12 mouse cellular contexts compared by ENCODE assay signal in genomic region chr6:128029517-128030348, GRCm38 (mm10).
DNase-seq lines count a peak whose midpoint lies in the region.
"Had no signal": no experiment of that assay in that cellular context is flagged by ENCODE, and none has a peak within 500 bp of the region (broad histone marks: within the 10 kb centered on the region; RNA-seq: fewer than 3 reads in every experiment).

No protein-coding gene starts in this region.

- H3K4me1 ChIP-seq in heart, embryonic 10.5 days, result peaks cover 80% of the 10 kb centered on the region

- H3K4me3 ChIP-seq in heart, embryonic 10.5 days, result no peak overlapping the region
- H3K4me3 ChIP-seq: hindbrain, embryonic 15.5 days; liver, embryonic 12.5 days had no signal

- H3K27me3 ChIP-seq in heart, embryonic 10.5 days (ENCODE audit: insufficient read depth, poor library complexity, severe bottlenecking), result no peaks in the 10 kb centered on the region

- H3K27ac ChIP-seq in heart, embryonic 10.5 days, result 0 out of 2 replicates have a peak overlapping the region, but pooled peaks have one; percentile 24
- H3K27ac ChIP-seq: hindbrain, embryonic 15.5 days; liver, embryonic 12.5 days had no signal

- H3K36me3 ChIP-seq in heart, embryonic 10.5 days, result peaks cover 5% of the 10 kb centered on the region; the same call in 1 of the 2 replicates
- H3K36me3 ChIP-seq: hindbrain, embryonic 15.5 days; liver, embryonic 12.5 days had no signal

- no peaks in the 10 kb centered on the region for H3K9me3 ChIP-seq in heart, embryonic 10.5 days
- H3K9me3 ChIP-seq: hindbrain, embryonic 15.5 days; liver, embryonic 12.5 days had no signal

- 82% methylated on average over 9 of the region's 9 CpGs for WGBS in heart, embryonic 10.5 days

- DNase-seq in heart, embryonic 10.5 days (ENCODE audit: low spot score), result no peak
- DNase-seq in heart, postnatal 4 days, result no peak
- DNase-seq in kidney, adult 9 months, result peak; percentile 74
- DNase-seq in kidney, postnatal 4 days, result no peak
- peak; percentile 48 for DNase-seq in fibroblast of lung, adult 2 months (ENCODE audit: low read depth)
- peak; percentile 49 for DNase-seq in skeletal muscle tissue, adult 2 months (ENCODE audit: low read depth, low spot score)
- DNase-seq in lung, postnatal 4 days, result no peak
- DNase-seq: kidney, postnatal 10 days; right cerebral cortex, adult 18-20 months; thymus, adult 18-20 months had no signal

Comparison
In these comparisons a context has a peak if more than half of its experiments do, and no peak if none do; other contexts are left out.
1. DNase-seq: peak in kidney, adult 9 months (single experiment), fibroblast of lung, adult 2 months (single experiment) and skeletal muscle tissue, adult 2 months (single experiment); none in heart, embryonic 10.5 days (single experiment), heart, postnatal 4 days (single experiment), kidney, postnatal 4 days (0 of 2) and lung, postnatal 4 days (0 of 2).